Mouse (Mus musculus): Measurements from ENCODE around the gene Gm17657. TPM values are rescaled to one million over a fixed set of nuclear protein-coding genes. Genes with fewer than 3 reads are reported as not detected.

The Gm17657 gene
- total RNA-seq, 2 experiments from 2014 or later: not detected

GRCm38 (mm10) chr17:29488257-29488977 lies 61.0 kb downstream of the Gm17657 start:
- no peak for DNase-seq (ENCODE audit: low spot score in 2 of 2)

- DNase-seq (ENCODE audit: low spot score in 2 of 2): no peak
Observed at GRCm38 (mm10) chr17:29485336-29486233, 63.9 kb downstream of the Gm17657 start.

GRCm38 (mm10) chr17:29484431-29484830 lies 65.0 kb downstream of the Gm17657 start:
- DNase-seq (ENCODE audit: low spot score in 2 of 2): no peak

GRCm38 (mm10) chr17:29483282-29483681 lies 66.2 kb downstream of the Gm17657 start:
- no peak for DNase-seq (ENCODE audit: low spot score in 2 of 2)

GRCm38 (mm10) chr17:29482632-29483031 lies 66.8 kb downstream of the Gm17657 start:
- no peak for DNase-seq (ENCODE audit: low spot score in 2 of 2)

GRCm38 (mm10) chr17:29480256-29480655 lies 69.2 kb downstream of the Gm17657 start:
- DNase-seq (ENCODE audit: low spot score in 2 of 2): no peak

GRCm38 (mm10) chr17:29478271-29478670 lies 71.2 kb downstream of the Gm17657 start:
- DNase-seq (ENCODE audit: low spot score in 2 of 2): no peak

GRCm38 (mm10) chr17:29477357-29477756 lies 72.1 kb downstream of the Gm17657 start:
- DNase-seq (ENCODE audit: low spot score in 2 of 2): no peak

GRCm38 (mm10) chr17:29476461-29476860 lies 73.0 kb downstream of the Gm17657 start:
- no peak for DNase-seq (ENCODE audit: low spot score in 2 of 2)

GRCm38 (mm10) chr17:29475142-29475541 lies 74.3 kb downstream of the Gm17657 start:
- DNase-seq (ENCODE audit: low spot score in 2 of 2): no peak

- DNase-seq (ENCODE audit: low spot score in 2 of 2): no peak
Observed at GRCm38 (mm10) chr17:29474036-29474435, 75.4 kb downstream of the Gm17657 start.

- no peak for DNase-seq (ENCODE audit: low spot score in 2 of 2)
Observed at GRCm38 (mm10) chr17:29473466-29473865, 76.0 kb downstream of the Gm17657 start.

Small RNA genes lying within 50 kb of the gene (microRNA-seq; reads per million reads assigned to microRNA genes)
- 0 reads per million in 2 experiments for gene Mir7667

Other genes with a start within 250 kb of the Gm17657 start
- 1 to 10 TPM; 1.6 to 1.9 TPM for gene Pi16, start 232.0 kb downstream of the Gm17657 start, total RNA-seq (2021)
- 100 to 1,000 TPM; 525 to 527 TPM for gene Mtch1, start 201.7 kb downstream of the Gm17657 start, total RNA-seq (2021)
- gene Fgd2, start 188.7 kb downstream of the Gm17657 start, total RNA-seq (2021): 1 to 10 TPM; 5.6 to 9.0 TPM
- 1 to 10 TPM; 3.1 to 6.0 TPM for gene Pim1, start 58.9 kb downstream of the Gm17657 start, total RNA-seq (2021)
- 10 to 100 TPM; 43.7 to 44.9 TPM for gene Tbc1d22b, start 147 bp upstream of the Gm17657 start, total RNA-seq (2021)
- not detected for gene Tmem217, start 2.7 kb upstream of the Gm17657 start, total RNA-seq (2021)
- 10 to 100 TPM; 39.2 to 46.7 TPM for gene Rnf8, start 65.2 kb upstream of the Gm17657 start, total RNA-seq (2021)
- 1 to 10 TPM; 3.3 to 5.2 TPM for gene Gm28043, start 65.2 kb upstream of the Gm17657 start, total RNA-seq (2021)
- gene Cmtr1, start 111.0 kb upstream of the Gm17657 start, total RNA-seq (2021): 10 to 100 TPM; 78.9 to 93.8 TPM
- gene Ccdc167, start 167.4 kb upstream of the Gm17657 start, total RNA-seq (2021): 10 to 100 TPM; 15.1 to 23.4 TPM

Data from layer of hippocampus, postnatal 14 days (tissue).